Mouse (Mus musculus): ENCODE measurements around the gene Elmo2.

Gene Elmo2

GRCm38 (mm10) chr2:165297429-165297828 lies 28.9 kb downstream of the Elmo2 start:
- no peak for DNase-seq (ENCODE audit: extremely low read depth, low read depth)

- no peak for DNase-seq (ENCODE audit: extremely low read depth, low read depth)
These were observed 29.7 kb downstream of the Elmo2 start for GRCm38 (mm10) chr2:165296571-165296970.

GRCm38 (mm10) chr2:165288315-165289031 lies 37.8 kb downstream of the Elmo2 start:
- DNase-seq (ENCODE audit: extremely low read depth, low read depth) = no peak

GRCm38 (mm10) chr2:165287202-165287984 lies 38.9 kb downstream of the Elmo2 start, which contains the start of gene Slc35c2:
TSS of gene Slc35c2 (minus strand) at chr2:165287869.
- peak; percentile 70 for DNase-seq (ENCODE audit: extremely low read depth, low read depth)

GRCm38 (mm10) chr2:165286361-165287201 lies 39.7 kb downstream of the Elmo2 start:
- peak; percentile 50 for DNase-seq (ENCODE audit: extremely low read depth, low read depth)

GRCm38 (mm10) chr2:165285621-165286020 lies 40.7 kb downstream of the Elmo2 start:
- DNase-seq (ENCODE audit: extremely low read depth, low read depth) = peak; percentile 50

- no peak for DNase-seq (ENCODE audit: extremely low read depth, low read depth)
These were observed 41.2 kb downstream of the Elmo2 start for GRCm38 (mm10) chr2:165285034-165285433.

- no peak for DNase-seq (ENCODE audit: extremely low read depth, low read depth)
These were observed 41.9 kb downstream of the Elmo2 start for GRCm38 (mm10) chr2:165284377-165284776.

- DNase-seq (ENCODE audit: extremely low read depth, low read depth) = no peak
These were observed 42.6 kb downstream of the Elmo2 start for GRCm38 (mm10) chr2:165283644-165284043.

GRCm38 (mm10) chr2:165281779-165282311 lies 44.4 kb downstream of the Elmo2 start:
- DNase-seq (ENCODE audit: extremely low read depth, low read depth) = no peak

- DNase-seq (ENCODE audit: extremely low read depth, low read depth) = no peak
These were observed 46.9 kb downstream of the Elmo2 start for GRCm38 (mm10) chr2:165279351-165279750.

- DNase-seq (ENCODE audit: extremely low read depth, low read depth) = no peak
These were observed 49.0 kb downstream of the Elmo2 start for GRCm38 (mm10) chr2:165277188-165277740.

- DNase-seq (ENCODE audit: extremely low read depth, low read depth) = no peak
These were observed 50.5 kb downstream of the Elmo2 start for GRCm38 (mm10) chr2:165275824-165276223.

- no peak for DNase-seq (ENCODE audit: extremely low read depth, low read depth)
These were observed 51.1 kb downstream of the Elmo2 start for GRCm38 (mm10) chr2:165275124-165275640.

GRCm38 (mm10) chr2:165273589-165273988 lies 52.7 kb downstream of the Elmo2 start:
- no peak for DNase-seq (ENCODE audit: extremely low read depth, low read depth)

GRCm38 (mm10) chr2:165271326-165271725 lies 55.0 kb downstream of the Elmo2 start:
- DNase-seq (ENCODE audit: extremely low read depth, low read depth) = no peak

- DNase-seq (ENCODE audit: extremely low read depth, low read depth) = no peak
These were observed 55.4 kb downstream of the Elmo2 start for GRCm38 (mm10) chr2:165270858-165271257.

- no peak for DNase-seq (ENCODE audit: extremely low read depth, low read depth)
These were observed 59.5 kb downstream of the Elmo2 start for GRCm38 (mm10) chr2:165266739-165267138.

GRCm38 (mm10) chr2:165263861-165264260 lies 62.4 kb downstream of the Elmo2 start:
- no peak for DNase-seq (ENCODE audit: extremely low read depth, low read depth)

- no peak for DNase-seq (ENCODE audit: extremely low read depth, low read depth)
These were observed 63.8 kb downstream of the Elmo2 start for GRCm38 (mm10) chr2:165262274-165262990.

All from MEL-GATA-1-ER (cell line).